Mouse (Mus musculus): ENCODE data around the gene Fbp1. TPM values are rescaled to one million over a fixed set of nuclear protein-coding genes. Genes with fewer than 3 reads are reported as not detected.
A peak's percentile ranks its signal among the peaks of the same experiment; 100 is the strongest.
"Not testable (repeated sequence)": the region's sequence is repeated elsewhere in the genome, so short reads cannot be mapped to it uniquely, and the experiment has no call there.

The Fbp1 gene
- total RNA-seq, 2 experiments from 2014 or later, result 6.7 to 7.2 TPM

GRCm38 (mm10) chr13:62889311-62889710, 1.2 kb upstream of the Fbp1 start:
- DNase-seq (ENCODE audit: low spot score in 2 of 2), result no peak

GRCm38 (mm10) chr13:62884536-62884935, 3.5 kb downstream of the Fbp1 start:
- DNase-seq (ENCODE audit: low spot score in 2 of 2), result no peak

DNA sequence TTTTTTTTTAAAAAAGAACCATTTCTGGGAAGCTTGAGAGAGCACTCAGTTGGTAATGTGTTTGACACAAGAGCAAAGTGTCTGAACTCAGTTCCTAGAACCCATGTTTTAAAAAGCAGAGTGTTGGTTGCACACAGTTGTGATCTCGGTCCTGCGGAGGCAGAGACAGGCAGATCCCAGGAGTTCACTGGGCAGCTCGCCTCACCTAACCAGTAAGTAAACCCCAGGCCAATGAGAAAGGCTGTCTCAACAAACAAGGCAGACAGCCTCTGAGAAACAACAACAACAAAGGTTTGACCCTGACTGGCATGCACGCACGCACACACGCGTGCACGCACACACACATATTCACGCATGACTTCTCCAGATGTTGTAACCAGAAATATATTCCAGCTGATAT, 4.2 kb downstream of the Fbp1 start:
- no peak for DNase-seq (ENCODE audit: low spot score in 2 of 2)

GRCm38 (mm10) chr13:62883436-62883835, 4.6 kb downstream of the Fbp1 start:
- no peak for DNase-seq (ENCODE audit: low spot score in 2 of 2)

GRCm38 (mm10) chr13:62882856-62883255, 5.2 kb downstream of the Fbp1 start:
- DNase-seq (ENCODE audit: low spot score in 2 of 2), result no peak

GRCm38 (mm10) chr13:62881336-62881735, 6.7 kb downstream of the Fbp1 start:
- no peak for DNase-seq (ENCODE audit: low spot score in 2 of 2)

GRCm38 (mm10) chr13:62879831-62880615, 8.1 kb downstream of the Fbp1 start:
- DNase-seq (ENCODE audit: low spot score in 2 of 2), result no peak

- DNase-seq (ENCODE audit: low spot score in 2 of 2), result no peak
Measured at GRCm38 (mm10) chr13:62879411-62879810, 8.7 kb downstream of the Fbp1 start.

DNA sequence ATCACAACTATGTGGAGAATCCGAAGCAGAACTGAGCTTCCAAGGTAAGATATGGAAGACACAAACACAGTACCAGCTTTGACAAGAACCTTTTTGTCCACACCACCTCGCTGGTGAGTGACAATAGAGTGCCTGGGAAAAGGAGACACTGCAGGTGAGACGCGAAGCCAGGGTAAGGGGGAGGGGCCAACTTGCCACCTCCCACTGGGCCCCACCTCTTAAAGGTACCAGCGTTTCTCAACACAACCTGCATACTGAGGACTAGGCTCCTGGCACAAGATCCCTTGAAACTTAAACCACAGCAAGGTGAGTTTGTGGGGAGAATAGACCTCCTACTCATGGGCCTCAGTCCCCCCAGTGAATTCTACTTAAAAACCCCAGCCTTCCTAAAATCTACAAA, 10.8 kb downstream of the Fbp1 start:
- DNase-seq (ENCODE audit: low spot score in 2 of 2), result no peak

- no peak for DNase-seq (ENCODE audit: low spot score in 2 of 2)
Measured at GRCm38 (mm10) chr13:62876111-62876510, 12.0 kb downstream of the Fbp1 start.

- no peak for DNase-seq (ENCODE audit: low spot score in 2 of 2)
Measured at GRCm38 (mm10) chr13:62872252-62872651, 15.8 kb downstream of the Fbp1 start.

DNA sequence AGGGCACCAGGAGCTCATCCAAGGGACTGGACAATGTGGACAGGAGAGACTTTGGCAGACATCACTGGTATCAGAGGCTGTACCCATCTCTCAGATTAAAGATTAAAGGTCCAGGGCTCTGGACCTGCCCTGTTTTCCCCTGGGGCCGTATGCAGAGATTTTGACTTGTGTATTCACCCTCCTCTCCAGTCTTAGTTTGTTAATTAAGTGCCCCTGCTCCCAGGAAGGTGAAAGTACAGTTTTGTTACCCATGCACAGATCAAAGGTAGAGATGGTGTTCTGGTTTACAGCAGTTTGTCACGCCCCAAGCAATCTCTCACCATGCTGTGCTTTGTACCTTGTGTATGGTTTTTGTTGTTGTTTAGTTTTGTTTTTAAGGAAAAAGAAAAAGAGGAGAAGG, 17.5 kb downstream of the Fbp1 start:
- DNase-seq (ENCODE audit: low spot score in 2 of 2), result no peak

DNA sequence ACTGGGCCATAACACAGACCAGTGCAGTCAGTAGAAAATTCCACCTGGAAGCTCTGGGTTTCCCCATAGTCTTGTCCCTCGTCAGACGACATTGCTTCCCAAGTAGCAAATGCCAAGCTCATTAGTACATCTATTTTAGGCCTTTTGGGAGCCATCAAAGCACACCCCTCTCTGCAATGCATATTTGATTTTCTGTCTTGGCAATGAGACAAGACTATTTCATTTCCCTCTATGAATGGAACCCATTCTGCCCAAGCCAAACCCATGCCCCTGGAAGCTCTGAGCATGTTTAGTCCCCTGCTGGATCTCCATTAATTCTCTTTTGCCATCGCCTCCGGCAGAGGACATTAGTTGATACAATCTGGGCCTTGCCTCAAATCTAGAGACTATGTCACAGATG, 21.3 kb downstream of the Fbp1 start:
- DNase-seq (ENCODE audit: low spot score in 2 of 2), result no peak

GRCm38 (mm10) chr13:62865651-62866315, 22.3 kb downstream of the Fbp1 start:
- DNase-seq (ENCODE audit: low spot score in 2 of 2), result no peak

GRCm38 (mm10) chr13:62863771-62864170, 24.3 kb downstream of the Fbp1 start:
- DNase-seq (ENCODE audit: low spot score in 2 of 2), result no peak

DNA sequence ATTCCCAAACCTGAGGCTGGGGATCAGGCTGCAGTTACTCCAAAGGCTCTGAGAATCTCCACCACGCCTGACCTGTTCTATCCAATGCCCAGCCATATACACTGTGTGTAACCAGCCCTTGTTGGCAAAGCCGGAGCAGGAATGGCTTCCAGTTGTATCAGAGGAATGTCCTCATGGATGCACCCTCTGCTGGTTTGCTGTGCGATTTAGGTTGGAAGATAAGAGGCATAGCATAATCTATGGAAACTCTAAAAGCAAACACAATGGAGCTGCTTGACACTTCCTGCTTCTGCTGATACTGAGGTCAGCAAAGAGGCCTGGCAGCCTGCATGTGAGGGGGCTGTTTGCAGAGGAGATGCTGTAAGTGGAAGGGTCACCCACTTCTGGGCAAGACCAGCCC, 25.2 kb downstream of the Fbp1 start:
- DNase-seq (ENCODE audit: low spot score in 2 of 2), result no peak

DNA sequence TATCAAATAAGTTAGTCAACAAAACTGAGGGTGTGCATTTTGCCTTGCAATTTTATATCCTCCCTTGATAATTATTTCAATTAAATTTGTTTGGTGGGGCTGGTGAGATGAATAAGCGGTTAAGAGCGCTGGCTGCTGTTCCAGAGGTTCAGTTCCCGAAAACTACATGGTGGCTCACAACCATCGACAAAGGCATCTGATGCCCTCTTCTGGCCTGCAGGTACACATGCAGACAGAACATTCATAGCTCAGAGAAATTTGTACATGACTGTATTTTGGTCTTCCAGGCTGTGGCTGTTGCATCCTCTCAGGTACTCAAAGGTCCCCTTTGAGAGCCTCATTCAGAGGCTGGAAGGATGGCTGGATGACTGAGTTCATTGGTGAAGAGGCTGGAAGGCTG, 28.0 kb downstream of the Fbp1 start:
- DNase-seq (ENCODE audit: low spot score in 2 of 2), result no peak

GRCm38 (mm10) chr13:62859251-62859650, 28.8 kb downstream of the Fbp1 start:
- DNase-seq (ENCODE audit: low spot score in 2 of 2), result not testable (repeated sequence)

DNA sequence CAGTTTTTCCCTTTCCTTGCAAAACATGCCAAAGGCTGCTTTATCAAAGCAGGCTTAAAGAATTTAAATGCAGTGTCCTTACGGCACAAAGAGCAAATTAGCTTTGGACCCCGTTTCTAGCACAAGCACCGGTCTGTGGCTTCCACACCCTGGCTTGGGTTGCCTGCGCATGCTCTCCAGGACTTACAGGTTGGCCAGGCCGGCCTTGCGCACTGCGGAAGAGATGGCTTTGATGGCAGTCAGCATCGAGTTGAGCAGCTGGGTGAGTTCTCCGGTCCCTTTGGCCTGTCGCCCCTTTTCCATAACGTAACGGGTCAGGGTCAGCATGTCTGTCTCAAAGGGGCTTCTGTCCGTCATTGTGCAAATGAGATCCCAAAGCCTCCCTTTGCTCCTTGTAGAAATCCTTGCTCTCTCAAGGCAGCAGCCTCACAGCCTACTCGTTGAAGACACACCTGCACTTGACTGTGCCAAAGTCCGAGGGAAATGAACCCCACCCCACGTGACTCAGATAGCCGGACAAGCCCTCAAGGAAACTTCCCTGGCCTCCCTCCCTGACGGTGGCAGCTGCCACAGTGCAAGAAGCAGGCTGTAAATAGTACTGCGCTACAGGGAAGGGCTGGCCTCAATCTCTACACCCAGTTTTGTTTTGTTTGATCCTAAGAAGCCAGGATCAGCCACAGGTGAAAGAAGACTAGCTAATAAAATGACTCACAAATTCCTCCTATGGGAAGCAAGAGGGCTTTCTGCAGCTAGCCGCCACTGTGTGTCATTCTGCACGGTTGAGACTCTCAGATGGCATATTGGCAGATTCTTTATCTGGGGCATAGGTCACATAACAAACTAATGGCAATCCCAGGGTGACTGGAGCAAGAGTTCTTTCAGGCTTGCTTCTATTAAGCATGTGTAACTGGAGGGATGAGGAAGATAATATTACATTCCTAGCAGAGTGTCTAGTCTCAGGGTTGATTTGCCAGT, 29.9 kb downstream of the Fbp1 start, which contains the start of gene Fbp2:
Gene Fbp2 (minus strand): TSS at position 482 of the 975 bp plus-strand sequence.
- DNase-seq (ENCODE audit: low spot score in 2 of 2), result no peak

GRCm38 (mm10) chr13:62856850-62857249, 31.2 kb downstream of the Fbp1 start:
- no peak for DNase-seq (ENCODE audit: low spot score in 2 of 2)

- peak; percentile 66 to 67 for DNase-seq (ENCODE audit: low spot score in 2 of 2)
Measured at GRCm38 (mm10) chr13:62856305-62856675, 31.8 kb downstream of the Fbp1 start.

Data from adrenal gland, adult 18-20 months (tissue).